Mouse (Mus musculus) limb, embryonic 11.5 days (tissue): ENCODE measurements around the gene Alkbh6. TPM values are rescaled to one million over a fixed set of nuclear protein-coding genes. Genes with fewer than 3 reads are reported as not detected.

Source experiments
- ATAC-seq: fragments of 200-750 bp; cut with Nextera tagmentation; 2 replicates; pipeline ENCODE4 v1.8.0; 2017; ENCODE audit warnings: low read depth; ENCODE audit not compliant: insufficient number of reproducible peaks, low FRiP score, low TSS enrichment
- DNase-seq: peaks from one replicate; pipeline ENCODE4 v3.0.0-alpha.2; 2015; ENCODE audit warnings: low spot score
- H3K27ac ChIP-seq: fragments of 300-500 bp; sonication (generic); replicated peaks from 2 replicates; pipeline ENCODE4 v1.5.1; 2014; ENCODE audit warnings: low read depth, mild to moderate bottlenecking, low read length
- H3K27me3 ChIP-seq: fragments of 300-500 bp; sonication (generic); 2 replicates; pipeline ENCODE4 v1.6.1; 2014; ENCODE audit warnings: mild to moderate bottlenecking, low read length, mixed read lengths; ENCODE audit not compliant: control insufficient read depth, insufficient read depth
- H3K36me3 ChIP-seq: fragments of 300-500 bp; sonication (generic); 2 replicates; pipeline ENCODE4 v1.6.1; 2014; ENCODE audit warnings: mild to moderate bottlenecking, low read length, moderate library complexity, mixed read lengths; ENCODE audit not compliant: control insufficient read depth, insufficient read depth
- H3K4me1 ChIP-seq: fragments of 300-500 bp; sonication (generic); 2 replicates; pipeline ENCODE4 v1.6.1; 2014; ENCODE audit warnings: low read length, mixed read lengths; ENCODE audit not compliant: control insufficient read depth, insufficient read depth
- H3K4me2 ChIP-seq: fragments of 300-500 bp; sonication (generic); 2 replicates; pipeline ENCODE4 v1.6.1; 2014; ENCODE audit warnings: low read depth, mild to moderate bottlenecking, moderate library complexity; ENCODE audit not compliant: severe bottlenecking
- H3K4me3 ChIP-seq: fragments of 300-500 bp; sonication (generic); 2 replicates; pipeline ENCODE4 v1.5.1; 2014; ENCODE audit warnings: low read depth, low read length
- H3K9ac ChIP-seq: fragments of 300-500 bp; sonication (generic); 2 replicates; pipeline ENCODE4 v1.6.1; 2014; ENCODE audit warnings: mild to moderate bottlenecking, low read length
- H3K9me3 ChIP-seq: fragments of 300-500 bp; sonication (generic); 2 replicates; pipeline ENCODE4 v1.6.1; 2016; ENCODE audit warnings: low read length; ENCODE audit not compliant: control insufficient read depth
- WGBS: fragments of 180-500 bp; shearing (Covaris S2); extraction: QIAGEN DNeasy Blood & Tissue Kit; methylation state at CpG from one replicate; pipeline ENCODE4 v1.1.7; 2014; 5-methylcytosine and 5-hydroxymethylcytosine counted together
- polyA plus RNA-seq: library from polyadenylated mRNA; unstranded; fragments of >200 nt; fragmentation: Nextera tagmentation; extraction: Ambion mirVana; gene quantifications from 2 replicates; pipeline ENCODE4 v1.2.1, GENCODE M21; 2014

Gene Alkbh6
- polyA plus RNA-seq, 1 experiment from 2014 or later, result 97.6 TPM

DNA sequence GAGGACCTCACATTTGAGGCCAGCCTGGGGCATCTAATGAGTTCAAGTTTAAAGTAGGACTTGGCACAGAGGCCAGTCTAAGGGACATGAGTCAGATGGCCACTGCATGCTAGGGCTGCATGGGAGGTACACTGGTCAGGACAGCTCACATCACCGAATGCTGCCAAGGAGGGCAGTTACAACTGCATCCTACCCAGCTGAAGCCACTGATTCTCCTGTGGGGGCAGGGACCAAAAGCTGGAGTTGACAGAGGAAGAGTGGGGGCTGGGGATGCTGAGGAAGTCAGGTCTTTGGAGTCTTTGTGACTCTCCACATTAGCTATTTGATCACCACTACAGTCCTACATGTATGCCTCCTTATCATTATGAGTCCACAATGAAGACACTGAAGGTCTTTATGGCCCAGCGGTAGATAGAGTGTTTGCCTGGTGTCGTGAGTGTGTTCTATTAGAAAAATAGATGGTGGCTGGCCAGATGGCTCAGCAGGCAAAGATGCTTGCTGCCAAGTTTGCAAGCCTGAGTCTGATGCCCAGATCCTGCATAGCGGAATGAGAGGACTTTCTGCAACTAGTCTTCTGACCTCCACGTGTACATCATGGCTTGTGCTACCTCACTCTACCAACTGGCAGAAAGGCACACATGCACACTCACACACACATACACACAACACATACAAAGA is 31.1 kb downstream of the Alkbh6 start:
- WGBS, result 77% methylated on average over 5 of the region's 5 CpGs

DNA sequence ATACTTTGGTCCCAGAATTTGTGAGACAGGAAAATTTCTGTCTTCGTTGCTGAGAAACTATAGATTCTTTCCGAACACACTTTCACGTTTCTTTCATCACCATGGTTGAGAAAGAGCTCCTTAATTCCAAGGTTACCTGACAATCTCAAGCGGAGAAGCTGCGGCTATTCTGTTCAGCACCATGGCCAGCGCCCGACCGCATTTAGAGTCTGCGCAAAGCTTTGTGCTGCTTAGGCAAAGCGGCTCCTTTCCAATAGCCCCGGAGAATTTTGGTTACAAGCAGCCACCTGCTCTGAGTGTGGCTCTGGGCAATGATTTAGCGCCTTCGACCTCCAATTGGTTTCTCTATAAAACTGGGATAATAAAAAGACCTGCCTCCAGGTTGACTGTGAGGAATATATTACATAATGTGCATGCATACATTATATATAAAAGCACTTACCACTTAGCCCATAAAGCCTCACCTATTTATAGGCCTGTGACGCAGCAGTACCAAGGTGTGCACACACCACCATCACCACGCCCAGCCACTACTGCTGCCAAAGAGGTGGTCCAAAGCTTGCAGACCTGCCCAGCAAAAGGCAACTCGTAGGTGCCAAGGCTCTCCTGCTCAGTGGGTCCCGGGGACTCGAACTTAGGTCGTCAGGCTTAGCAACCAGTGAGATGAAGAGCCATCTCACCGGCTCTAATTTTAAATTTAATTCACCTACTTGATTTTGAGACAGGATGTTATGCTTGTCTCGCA is 38.3 kb downstream of the Alkbh6 start:
- no peak overlapping the region; the same call in 1 of the 2 replicates for H3K4me3 ChIP-seq
- WGBS, result 26% methylated on average over 21 of the region's 21 CpGs
- H3K36me3 ChIP-seq, result no peaks in the 10 kb centered on the region
- peak; percentile 90 for DNase-seq
- no peak for ATAC-seq
- H3K9me3 ChIP-seq, result no peaks in the 10 kb centered on the region
- H3K27me3 ChIP-seq, result peaks cover 12% of the 10 kb centered on the region; the same call in 1 of the 2 replicates
- H3K4me2 ChIP-seq, result no peak overlapping the region
- no peak overlapping the region for H3K9ac ChIP-seq
- no peaks in the 10 kb centered on the region for H3K4me1 ChIP-seq
- H3K27ac ChIP-seq, result no peak overlapping the region

More for the DNA sequence above, 31.1 kb downstream of the Alkbh6 start:
- Histone ChIP-seq H3K9ac (no peak overlapping the region), H3K27ac (no peak overlapping the region), H3K4me3 (no peak overlapping the region), H3K27me3 (no peaks in the 10 kb centered on the region; the same call in 1 of the 2 replicates), H3K4me1 (no peaks in the 10 kb centered on the region), H3K4me2 (no peak overlapping the region), H3K36me3 (no peaks in the 10 kb centered on the region), H3K9me3 (no peaks in the 10 kb centered on the region)
- ATAC-seq (no peak), DNase-seq (no peak)

DNA sequence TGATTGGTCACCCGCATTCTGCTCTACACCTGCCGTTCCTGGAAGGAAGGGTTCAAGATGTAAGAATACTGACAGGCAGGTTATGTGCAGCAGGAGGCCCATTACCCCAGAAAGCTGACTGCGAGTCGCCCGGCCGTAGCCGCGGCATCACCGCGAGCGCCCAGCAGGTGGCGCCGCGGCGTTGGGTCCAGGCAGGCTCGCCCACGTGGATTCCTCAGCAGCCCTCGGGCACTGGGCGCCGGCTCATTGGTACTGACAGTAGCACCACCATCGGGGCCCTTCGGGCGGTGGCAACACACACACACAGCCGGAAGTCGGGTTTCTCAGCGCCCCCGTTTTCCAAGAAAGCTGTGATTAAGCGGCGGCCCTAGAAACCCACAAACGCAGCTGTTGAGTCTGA is 39.3 kb downstream of the Alkbh6 start:
- peaks cover 12% of the 10 kb centered on the region; the same call in 1 of the 2 replicates for H3K27me3 ChIP-seq
- H3K4me2 ChIP-seq, result no peak overlapping the region
- ATAC-seq, result 0 out of 2 replicates have a peak, but pooled peaks have one; percentile 44
- H3K27ac ChIP-seq, result no peak overlapping the region
- DNase-seq, result peak; percentile 79
- no peak overlapping the region for H3K4me3 ChIP-seq
- no peaks in the 10 kb centered on the region for H3K4me1 ChIP-seq
- no peak overlapping the region for H3K9ac ChIP-seq
- WGBS, result 3% methylated on average over 30 of the region's 30 CpGs
- H3K36me3 ChIP-seq, result no peaks in the 10 kb centered on the region
- H3K9me3 ChIP-seq, result no peaks in the 10 kb centered on the region

DNA sequence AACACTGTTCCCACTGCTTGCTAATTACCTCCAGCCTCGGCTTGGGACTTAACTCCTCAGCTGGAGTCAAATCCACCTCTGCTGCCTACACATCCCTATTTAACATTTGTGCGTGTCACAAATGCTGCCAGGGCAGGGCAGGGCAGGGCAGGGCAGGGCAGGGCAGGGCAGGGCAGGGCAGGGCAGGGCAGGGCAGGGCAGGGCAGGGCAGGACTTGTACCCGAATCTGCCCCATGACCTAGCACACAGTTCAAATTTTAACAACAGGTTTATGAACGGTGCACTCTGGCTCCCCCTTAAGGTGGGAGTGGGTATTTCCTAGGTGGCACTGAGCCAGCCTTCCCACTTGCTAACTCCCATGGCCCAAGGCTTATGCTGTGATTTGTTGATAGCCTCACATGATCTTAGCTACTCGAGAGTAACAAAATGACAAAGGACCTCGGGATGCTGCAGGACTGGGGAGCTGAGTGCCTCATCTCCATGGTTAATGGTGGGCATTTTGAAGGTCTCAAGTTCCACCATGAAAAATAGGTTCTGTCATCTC is 44.8 kb downstream of the Alkbh6 start:
- ATAC-seq, result no peak
- Histone ChIP-seq H3K27me3 (peaks cover 4% of the 10 kb centered on the region; the same call in 1 of the 2 replicates), H3K9ac (no peak overlapping the region), H3K4me3 (no peak overlapping the region), H3K4me1 (no peaks in the 10 kb centered on the region), H3K9me3 (no peaks in the 10 kb centered on the region), H3K4me2 (no peak overlapping the region), H3K27ac (no peak overlapping the region), H3K36me3 (no peaks in the 10 kb centered on the region)
- DNase-seq, result peak; percentile 80
- WGBS, result 13% methylated on average over 6 of the region's 6 CpGs

DNA sequence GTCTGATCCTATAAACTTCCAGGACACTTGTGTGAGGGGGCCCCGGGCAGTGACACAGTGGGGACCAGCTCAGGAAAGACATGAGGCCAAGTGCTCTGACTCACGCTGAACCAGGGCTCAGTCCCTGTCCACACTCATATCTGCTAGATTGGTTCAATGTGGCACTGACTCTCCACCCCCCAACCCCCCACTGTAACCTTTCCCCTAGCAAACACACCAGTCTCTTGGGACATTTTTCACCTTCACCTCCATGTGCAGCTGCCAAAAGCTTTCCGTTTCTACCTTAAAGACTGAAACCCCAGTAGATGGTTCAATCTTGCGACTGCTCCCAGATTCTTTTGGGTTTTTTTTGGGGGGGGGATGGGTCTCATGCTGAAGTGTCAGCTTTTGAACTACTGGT is 45.5 kb downstream of the Alkbh6 start:
- Histone ChIP-seq H3K4me2 (no peak overlapping the region), H3K4me3 (no peak overlapping the region), H3K27me3 (no peaks in the 10 kb centered on the region), H3K9ac (no peak overlapping the region), H3K9me3 (no peaks in the 10 kb centered on the region), H3K27ac (no peak overlapping the region), H3K36me3 (no peaks in the 10 kb centered on the region), H3K4me1 (no peaks in the 10 kb centered on the region)
- WGBS, result 74% methylated on average over 4 of the region's 4 CpGs
- DNase-seq, result no peak
- ATAC-seq, result no peak

DNA sequence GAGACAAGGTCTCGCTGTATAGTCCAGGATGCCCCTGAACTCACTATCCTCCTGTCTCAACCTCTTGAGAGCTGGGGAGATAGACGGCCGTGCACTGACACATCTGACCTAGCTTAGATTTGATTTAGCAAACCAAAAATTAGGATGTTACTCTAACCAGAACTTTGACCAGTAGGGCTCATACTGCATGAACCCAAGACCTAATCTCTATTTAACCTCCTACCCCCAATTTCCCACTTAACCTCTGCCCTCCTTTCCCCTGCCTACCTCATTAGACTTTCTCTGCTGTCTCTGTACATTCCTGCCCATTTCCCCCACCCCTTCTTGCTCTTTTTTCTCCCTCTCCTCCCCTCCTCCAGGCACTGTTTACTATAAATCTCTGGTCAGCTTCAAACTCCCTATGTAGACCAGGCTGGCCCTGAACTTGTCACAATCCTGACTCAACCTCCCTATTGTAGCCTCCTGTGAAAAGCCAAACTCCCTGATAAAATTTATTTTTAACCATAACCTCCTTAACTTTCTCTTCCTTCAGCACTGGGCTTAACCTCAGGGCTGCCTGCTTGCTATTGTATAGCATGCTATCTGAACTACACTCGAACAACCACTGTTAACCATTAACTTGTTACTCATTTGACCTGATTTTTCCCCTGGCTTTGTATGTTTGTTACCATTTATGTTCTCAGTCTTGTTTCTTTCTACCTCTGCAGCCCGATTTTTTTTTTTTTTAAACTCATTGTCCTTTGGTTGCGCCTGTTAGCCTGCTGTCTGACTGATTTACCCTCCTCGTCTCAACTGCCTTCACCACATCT is 50.1 kb downstream of the Alkbh6 start:
- Histone ChIP-seq H3K27me3 (no peaks in the 10 kb centered on the region), H3K4me2 (no peak overlapping the region), H3K27ac (no peak overlapping the region), H3K9me3 (no peaks in the 10 kb centered on the region), H3K4me3 (no peak overlapping the region), H3K36me3 (no peaks in the 10 kb centered on the region), H3K4me1 (peaks cover 13% of the 10 kb centered on the region; the same call in 1 of the 2 replicates), H3K9ac (no peak overlapping the region)
- DNase-seq (no peak), ATAC-seq (no peak)
- WGBS, result 79% methylated on average over 7 of the region's 7 CpGs

DNA sequence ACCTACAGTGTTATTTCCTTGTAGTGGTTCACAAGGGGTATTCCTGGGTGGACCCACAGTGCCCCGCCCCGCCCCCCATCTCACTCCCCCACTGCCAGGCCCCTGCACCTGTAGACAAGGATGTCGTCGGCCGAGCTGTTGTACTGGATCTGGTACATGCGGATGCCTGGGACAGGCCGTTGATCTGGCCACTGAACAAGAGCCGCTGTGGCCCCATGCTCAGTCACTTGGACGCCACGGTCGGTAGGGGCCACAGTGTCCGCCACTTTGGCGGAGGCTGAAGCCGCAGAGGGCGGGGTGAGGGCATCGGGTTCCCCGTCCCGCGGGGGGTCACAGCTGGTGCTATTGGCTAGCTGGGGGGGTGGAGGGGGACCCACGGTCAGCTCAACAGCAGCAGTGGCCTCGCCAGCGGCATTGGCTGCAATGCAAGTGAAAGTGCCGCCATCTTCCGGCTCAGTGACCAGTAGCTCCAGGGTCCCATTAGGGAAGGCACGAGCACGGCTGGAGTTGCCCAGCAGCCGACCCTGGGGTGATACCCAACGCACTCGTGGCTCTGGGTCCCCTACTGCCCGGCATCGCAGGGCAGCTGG is 50.9 kb downstream of the Alkbh6 start:
- Histone ChIP-seq H3K9ac (no peak overlapping the region), H3K4me2 (no peak overlapping the region), H3K36me3 (no peaks in the 10 kb centered on the region), H3K4me1 (peaks cover 13% of the 10 kb centered on the region; the same call in 1 of the 2 replicates), H3K9me3 (no peaks in the 10 kb centered on the region), H3K4me3 (no peak overlapping the region), H3K27me3 (no peaks in the 10 kb centered on the region), H3K27ac (no peak overlapping the region)
- DNase-seq (no peak), ATAC-seq (no peak)
- WGBS, result 84% methylated on average over 31 of the region's 31 CpGs

DNA sequence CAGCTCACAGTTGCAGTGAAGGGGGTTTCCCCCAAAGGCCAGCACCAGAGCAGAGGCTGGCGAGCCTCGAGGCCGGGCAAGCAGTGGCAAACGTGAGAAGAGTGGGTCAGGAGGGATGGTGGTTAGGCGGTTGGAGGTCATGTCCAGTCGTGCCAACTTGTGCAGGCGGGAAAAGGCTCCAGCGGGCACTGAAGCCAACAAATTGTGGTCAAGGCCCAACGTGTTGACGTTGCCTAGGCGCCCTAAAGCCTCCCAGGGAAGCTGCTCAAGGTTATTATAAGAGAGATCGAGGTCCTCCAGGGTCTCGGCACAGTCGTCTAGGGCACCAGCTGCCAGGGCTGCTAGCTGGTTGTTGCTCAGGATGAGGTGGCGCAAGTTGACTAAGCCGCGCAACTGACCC is 51.5 kb downstream of the Alkbh6 start:
- H3K27me3 ChIP-seq, result no peaks in the 10 kb centered on the region
- no peak overlapping the region for H3K9ac ChIP-seq
- H3K9me3 ChIP-seq, result no peaks in the 10 kb centered on the region
- ATAC-seq (no peak), DNase-seq (no peak)
- H3K4me2 ChIP-seq, result no peak overlapping the region
- no peaks in the 10 kb centered on the region for H3K36me3 ChIP-seq
- 92% methylated on average over 17 of the region's 17 CpGs for WGBS
- no peak overlapping the region for H3K4me3 ChIP-seq
- H3K4me1 ChIP-seq, result peaks cover 13% of the 10 kb centered on the region; the same call in 1 of the 2 replicates
- H3K27ac ChIP-seq, result no peak overlapping the region
